Comparison of ENCODE assay signal across 8 mouse cellular contexts in the genomic region with DNA sequence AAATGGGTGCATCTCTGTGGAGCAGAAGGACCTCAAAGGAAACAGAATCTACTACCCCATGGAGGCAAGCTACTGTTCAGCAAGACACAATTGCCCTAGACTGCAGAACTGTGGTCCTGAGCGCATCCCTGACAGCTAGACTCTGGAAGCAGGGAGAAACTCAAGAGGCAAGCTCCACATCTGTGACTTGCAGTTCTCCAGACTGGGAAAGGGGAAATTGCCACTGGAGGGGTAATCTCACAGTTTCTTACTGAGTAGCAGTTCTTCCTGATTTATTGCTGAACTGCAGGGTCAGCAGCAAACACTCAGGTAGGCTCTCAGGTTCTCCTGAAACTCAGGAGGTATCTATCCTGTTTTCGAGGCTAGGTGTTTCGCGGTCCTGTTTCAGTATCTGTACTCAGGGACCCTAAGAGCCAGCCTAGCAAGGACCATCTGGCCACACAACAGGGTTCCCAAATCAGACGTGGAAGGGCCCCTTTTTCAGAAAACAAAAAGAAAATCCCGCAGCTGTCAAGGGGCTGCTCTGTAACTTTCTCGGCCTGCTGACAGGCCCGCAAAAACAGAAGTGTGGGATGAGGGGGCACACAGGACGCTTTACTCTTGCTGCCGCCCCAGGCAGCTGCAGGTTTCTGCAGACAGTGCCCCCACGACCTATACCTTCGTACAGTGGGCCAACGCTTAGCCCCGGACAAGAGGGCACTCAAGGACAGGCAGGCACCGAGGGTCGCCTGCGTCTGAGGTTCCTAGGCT. TPM values are rescaled to one million over a fixed set of nuclear protein-coding genes. Genes with fewer than 3 reads are reported as not detected.
DNase-seq lines count a peak whose midpoint lies in the region; ATAC-seq and TF ChIP-seq lines count a peak whose summit lies in the region.

No protein-coding gene starts in this region.

- WGBS in heart, embryonic 14.5 days, result 8% methylated on average over 17 of the region's 17 CpGs
- WGBS in limb, embryonic 14.5 days, result 11% methylated on average over 17 of the region's 17 CpGs

- peak overlapping the region; percentile 71 to 91 for H3K4me3 ChIP-seq in heart, embryonic 14.5 days (ENCODE audit: control insufficient read depth in 1 of 2, insufficient read depth in 1 of 2, low read depth in 1 of 2, low read length in 2 of 2)
- H3K4me3 ChIP-seq in ES-Bruce4 (ENCODE audit: low read depth, low read length), result peak overlapping the region; percentile 86
- H3K4me3 ChIP-seq in limb, embryonic 14.5 days (replicated peaks; ENCODE audit: low read length), result peak overlapping the region; percentile 90

- no peaks in the 10 kb centered on the region for H3K9me3 ChIP-seq in heart, embryonic 14.5 days (ENCODE audit: control insufficient read depth, low read length)
- H3K9me3 ChIP-seq in ES-Bruce4 (replicated peaks; ENCODE audit: control insufficient read depth, insufficient read depth, low read length, poor library complexity, severe bottlenecking), result no peaks in the 10 kb centered on the region
- no peaks in the 10 kb centered on the region for H3K9me3 ChIP-seq in limb, embryonic 14.5 days (ENCODE audit: control insufficient read depth, low read length)

- peaks cover 11% of the 10 kb centered on the region for H3K36me3 ChIP-seq in heart, embryonic 14.5 days (ENCODE audit: control insufficient read depth, insufficient read depth, low read length)
- H3K36me3 ChIP-seq in ES-Bruce4 (ENCODE audit: control insufficient read depth, insufficient read depth, low read length, poor library complexity, severe bottlenecking), result no peaks in the 10 kb centered on the region
- peaks cover 10% of the 10 kb centered on the region; the same call in 1 of the 2 replicates for H3K36me3 ChIP-seq in limb, embryonic 14.5 days (ENCODE audit: control insufficient read depth, insufficient read depth, low read length)

- H3K4me2 ChIP-seq in heart, embryonic 14.5 days (ENCODE audit: low read length), result peak overlapping the region; percentile 94
- H3K4me2 ChIP-seq in limb, embryonic 14.5 days (replicated peaks; ENCODE audit: low read depth, low read length, severe bottlenecking), result peak overlapping the region; percentile 70

- H3K27ac ChIP-seq in heart, embryonic 14.5 days (replicated peaks in 1 of 2; ENCODE audit: control insufficient read depth in 1 of 2, insufficient read depth in 1 of 2, low read depth in 2 of 2, low read length in 2 of 2), result peak overlapping the region; percentile 66 to 94
- H3K27ac ChIP-seq in ES-Bruce4 (ENCODE audit: insufficient read depth, low read length), result no peak overlapping the region
- peak overlapping the region; percentile 83 for H3K27ac ChIP-seq in limb, embryonic 14.5 days (replicated peaks; ENCODE audit: low read depth, low read length)

- ATAC-seq in heart, embryonic 14.5 days (ENCODE audit: insufficient number of reproducible peaks, insufficient read depth, low FRiP score, low read depth), result peak; percentile 5; the same call in 1 of the 2 replicates
- ATAC-seq in erythroid progenitor cell, adult 5-6 weeks (replicated peaks; ENCODE audit: low FRiP score, poor library complexity, severe bottlenecking), result peak; percentile 3; the same call in 1 of the 2 replicates
- ATAC-seq in limb, embryonic 14.5 days (ENCODE audit: low FRiP score, low read depth), result no peak

- DNase-seq in heart, adult 18-20 months, result no peak
- DNase-seq in limb, embryonic 14.5 days (ENCODE audit: low spot score), result no peak
- DNase-seq in retina, postnatal 7 days (ENCODE audit: low read depth, low spot score), result peak; percentile 9
- no peak for DNase-seq in layer of hippocampus, postnatal 10 days (ENCODE audit: low spot score in 2 of 2)
- DNase-seq in left cerebral cortex, adult 11 months (ENCODE audit: low spot score), result no peak

- no peak for TF ChIP-seq EP300 in ES-Bruce4 (IDR thresholded peaks at IDR 0.05; ENCODE audit: insufficient read depth, low read depth, low read length)

- TF ChIP-seq POLR2A in ES-Bruce4 (IDR thresholded peaks at IDR 0.05; ENCODE audit: insufficient read depth, low read length), result no peak
- no peak for TF ChIP-seq POLR2A in limb, embryonic 14.5 days (IDR thresholded peaks at IDR 0.05; ENCODE audit: borderline replicate concordance, extremely low read depth, insufficient read depth, insufficient read length)

- no peaks in the 10 kb centered on the region for H3K27me3 ChIP-seq in heart, embryonic 14.5 days (ENCODE audit: control insufficient read depth, insufficient read depth, low read length)
- no peaks in the 10 kb centered on the region for H3K27me3 ChIP-seq in ES-Bruce4 (ENCODE audit: control insufficient read depth, insufficient read depth, low read length, poor library complexity, severe bottlenecking)
- no peaks in the 10 kb centered on the region for H3K27me3 ChIP-seq in limb, embryonic 14.5 days (ENCODE audit: control insufficient read depth, insufficient read depth, low read length)

- peaks cover 9 to 29% of the 10 kb centered on the region in 2 experiments for H3K4me1 ChIP-seq in heart, embryonic 14.5 days (ENCODE audit: control insufficient read depth in 2 of 2, insufficient read depth in 2 of 2, low read length in 2 of 2)
- peaks cover 2% of the 10 kb centered on the region for H3K4me1 ChIP-seq in ES-Bruce4 (ENCODE audit: control insufficient read depth, insufficient read depth, low read length)
- H3K4me1 ChIP-seq in limb, embryonic 14.5 days (ENCODE audit: control insufficient read depth, insufficient read depth, low read length), result peaks cover 17% of the 10 kb centered on the region

- TF ChIP-seq CTCF in ES-Bruce4 (IDR thresholded peaks at IDR 0.05; ENCODE audit: low read depth, low read length), result no peak

- peak overlapping the region; percentile 95 for H3K9ac ChIP-seq in heart, embryonic 14.5 days (ENCODE audit: low read length)
- peak overlapping the region; percentile 78 for H3K9ac ChIP-seq in ES-Bruce4 (ENCODE audit: low read depth, poor library complexity, severe bottlenecking)
- peak overlapping the region; percentile 89 for H3K9ac ChIP-seq in limb, embryonic 14.5 days (ENCODE audit: low read depth, low read length, severe bottlenecking)

RNA-seq across cellular contexts. Expression of gene Capn15, which starts 0.9 kb away (rescaled TPM):
- 11.2 and 11.3 TPM in 2 replicates for polyA plus RNA-seq in heart, embryonic 14.5 days (2014; fragmentation: Nextera tagmentation; extraction: Ambion mirVana)
- 1 to 10 TPM; 6.1 to 8.5 TPM for total RNA-seq in heart, adult 18-20 months (2021)
- 14.2 and 17.0 TPM in 2 replicates for polyA plus RNA-seq in ES-Bruce4 (2011; ENCODE audit: insufficient read depth, insufficient read length, low read depth, missing spikeins)
- total RNA-seq in erythroid progenitor cell, adult 5-6 weeks (2015; ENCODE audit: low replicate concordance), result 9.6 and 9.7 TPM in 2 replicates
- total RNA-seq in erythroid progenitor cell, adult 5-6 weeks (2017; ENCODE audit: low replicate concordance), result 5.7 and 9.1 TPM in 2 replicates
- polyA plus RNA-seq in limb, embryonic 14.5 days (2012; rRNA removed), result 50.1 and 70.4 TPM in 2 replicates
- 31.0 and 31.2 TPM in 2 replicates for polyA plus RNA-seq in limb, embryonic 14.5 days (2014; fragmentation: Nextera tagmentation; extraction: Ambion mirVana)
- 10 to 100 TPM; 38.2 to 50.8 TPM for total RNA-seq in layer of hippocampus, postnatal 10 days (2021)

RNA-seq across cellular contexts. Expression of gene A930017K11Rik, which starts 32.4 kb away (rescaled TPM):
- polyA plus RNA-seq in heart, embryonic 14.5 days (2014; fragmentation: Nextera tagmentation; extraction: Ambion mirVana), result 0.09 TPM in 1 of 2 replicates, not detected in the other
- under 1 TPM; 0.32 to 0.57 TPM for total RNA-seq in heart, adult 18-20 months (2021)
- polyA plus RNA-seq in ES-Bruce4 (2011; ENCODE audit: insufficient read depth, insufficient read length, low read depth, missing spikeins), result not detected in 2 replicates
- total RNA-seq in erythroid progenitor cell, adult 5-6 weeks (2015; ENCODE audit: low replicate concordance), result not detected in 2 replicates
- not detected in 2 replicates for total RNA-seq in erythroid progenitor cell, adult 5-6 weeks (2017; ENCODE audit: low replicate concordance)
- polyA plus RNA-seq in limb, embryonic 14.5 days (2012; rRNA removed), result 0.25 and 0.26 TPM in 2 replicates
- polyA plus RNA-seq in limb, embryonic 14.5 days (2014; fragmentation: Nextera tagmentation; extraction: Ambion mirVana), result 0.23 and 0.35 TPM in 2 replicates
- not detected for total RNA-seq in layer of hippocampus, postnatal 10 days (2021)

RNA-seq across cellular contexts. Expression of gene Nhlrc4, which starts 40.0 kb away (rescaled TPM):
- 0.09 TPM in 1 of 2 replicates, not detected in the other for polyA plus RNA-seq in heart, embryonic 14.5 days (2014; fragmentation: Nextera tagmentation; extraction: Ambion mirVana)
- total RNA-seq in heart, adult 18-20 months (2021), result under 1 TPM in 1 of 2 experiments, not detected in 1; 0.21 TPM
- polyA plus RNA-seq in ES-Bruce4 (2011; ENCODE audit: insufficient read depth, insufficient read length, low read depth, missing spikeins), result 1.2 TPM in 1 of 2 replicates, not detected in the other
- 13.7 and 13.8 TPM in 2 replicates for total RNA-seq in erythroid progenitor cell, adult 5-6 weeks (2015; ENCODE audit: low replicate concordance)
- total RNA-seq in erythroid progenitor cell, adult 5-6 weeks (2017; ENCODE audit: low replicate concordance), result 13.7 and 18.9 TPM in 2 replicates
- polyA plus RNA-seq in limb, embryonic 14.5 days (2012; rRNA removed), result 0.10 TPM in 2 replicates
- polyA plus RNA-seq in limb, embryonic 14.5 days (2014; fragmentation: Nextera tagmentation; extraction: Ambion mirVana), result not detected in 2 replicates
- not detected for total RNA-seq in layer of hippocampus, postnatal 10 days (2021)

RNA-seq across cellular contexts. Expression of gene Pigq, which starts 40.0 kb away (rescaled TPM):
- 61.8 and 62.7 TPM in 2 replicates for polyA plus RNA-seq in heart, embryonic 14.5 days (2014; fragmentation: Nextera tagmentation; extraction: Ambion mirVana)
- total RNA-seq in heart, adult 18-20 months (2021), result 10 to 100 TPM; 37.8 to 43.4 TPM
- polyA plus RNA-seq in ES-Bruce4 (2011; ENCODE audit: insufficient read depth, insufficient read length, low read depth, missing spikeins), result 61.8 and 62.8 TPM in 2 replicates
- total RNA-seq in erythroid progenitor cell, adult 5-6 weeks (2015; ENCODE audit: low replicate concordance), result 1,618 and 1,746 TPM in 2 replicates
- 1,554 and 1,638 TPM in 2 replicates for total RNA-seq in erythroid progenitor cell, adult 5-6 weeks (2017; ENCODE audit: low replicate concordance)
- polyA plus RNA-seq in limb, embryonic 14.5 days (2012; rRNA removed), result 95.4 and 141 TPM in 2 replicates
- 48.7 and 48.8 TPM in 2 replicates for polyA plus RNA-seq in limb, embryonic 14.5 days (2014; fragmentation: Nextera tagmentation; extraction: Ambion mirVana)
- 100 to 1,000 TPM; 144 to 149 TPM for total RNA-seq in layer of hippocampus, postnatal 10 days (2021)

Comparison
In these comparisons a context has a peak if more than half of its experiments do, and no peak if none do; other contexts are left out.
1. RNA of gene Nhlrc4, which starts 40.0 kb away (total RNA-seq): 13.7 to 18.9 TPM in erythroid progenitor cell, adult 5-6 weeks; 0.21 TPM in heart, adult 18-20 months and not detected in layer of hippocampus, postnatal 10 days; every median in the first group is over 10 times any median in the second.
2. Peak in every context shown above with its lines, with median percentiles within 50 percentile points of each other: H3K4me3 ChIP-seq and H3K9ac ChIP-seq.